Mouse (Mus musculus) stomach, postnatal 0 days (tissue): ENCODE data around the gene Zfp385a.

Experiments
- CTCF ChIP-seq: IDR thresholded peaks from 2 replicates; pipeline ENCODE4 v1.5.1; 2016; ENCODE audit warnings: antibody characterized with exemption, low read depth, mild to moderate bottlenecking, moderate library complexity
- EP300 ChIP-seq: optimal IDR thresholded peaks from 2 replicates; pipeline ENCODE3; 2016; ENCODE audit warnings: antibody characterized with exemption

GRCm38 (mm10) chr15:103292673-103293345, 47.1 kb downstream of the Zfp385a start:
- no peak for TF ChIP-seq CTCF
- no peak for TF ChIP-seq EP300
